Mouse (Mus musculus) brain, embryonic 18.5 days (tissue): ENCODE measurements around the gene Nrf1.

Experiments used
- DNase-seq: peaks from one replicate; pipeline ENCODE4 v3.0.0-alpha.2; 2012; ENCODE audit warnings: low read depth, low spot score

Nrf1 gene

GRCm38 (mm10) chr6:30147058-30147457 lies 99.3 kb downstream of the Nrf1 start:
- no peak for DNase-seq

GRCm38 (mm10) chr6:30147753-30148152 lies 100.0 kb downstream of the Nrf1 start:
- no peak for DNase-seq

- no peak for DNase-seq
These were observed 102.7 kb downstream of the Nrf1 start for GRCm38 (mm10) chr6:30150471-30150870.

GRCm38 (mm10) chr6:30152163-30152562 lies 104.4 kb downstream of the Nrf1 start:
- DNase-seq = no peak

GRCm38 (mm10) chr6:30152649-30153048 lies 104.9 kb downstream of the Nrf1 start:
- DNase-seq = no peak

- DNase-seq = no peak
These were observed 105.3 kb downstream of the Nrf1 start for GRCm38 (mm10) chr6:30153076-30153475.

- no peak for DNase-seq
These were observed 106.1 kb downstream of the Nrf1 start for GRCm38 (mm10) chr6:30153733-30154415.

GRCm38 (mm10) chr6:30159516-30160045 lies 111.8 kb downstream of the Nrf1 start:
- no peak for DNase-seq

- no peak for DNase-seq
These were observed 112.6 kb downstream of the Nrf1 start for GRCm38 (mm10) chr6:30160408-30160807.

GRCm38 (mm10) chr6:30161618-30162017 lies 113.8 kb downstream of the Nrf1 start:
- no peak for DNase-seq

- no peak for DNase-seq
These were observed 114.3 kb downstream of the Nrf1 start for GRCm38 (mm10) chr6:30162091-30162490.

- no peak for DNase-seq
These were observed 118.6 kb downstream of the Nrf1 start for GRCm38 (mm10) chr6:30166349-30166748.

GRCm38 (mm10) chr6:30167192-30167591 lies 119.4 kb downstream of the Nrf1 start:
- DNase-seq = no peak

- DNase-seq = no peak
These were observed 120.5 kb downstream of the Nrf1 start for GRCm38 (mm10) chr6:30168275-30168674.

- no peak for DNase-seq
These were observed 121.4 kb downstream of the Nrf1 start for GRCm38 (mm10) chr6:30169148-30169547.

GRCm38 (mm10) chr6:30171226-30171625 lies 123.4 kb downstream of the Nrf1 start:
- no peak for DNase-seq

- DNase-seq = no peak
These were observed 124.2 kb downstream of the Nrf1 start for GRCm38 (mm10) chr6:30171967-30172366.

GRCm38 (mm10) chr6:30172441-30172819 lies 124.6 kb downstream of the Nrf1 start:
- DNase-seq = no peak

GRCm38 (mm10) chr6:30172820-30173550 lies 125.2 kb downstream of the Nrf1 start:
- DNase-seq = no peak

GRCm38 (mm10) chr6:30173551-30174460 lies 126.0 kb downstream of the Nrf1 start:
- DNase-seq = no peak

GRCm38 (mm10) chr6:30174461-30175224 lies 126.9 kb downstream of the Nrf1 start:
- no peak for DNase-seq
